In genomic region chr2:177839901-177840663, GRCm38 (mm10) we compare ENCODE assay signal across 8 mouse cellular contexts. TPM values are rescaled to one million over a fixed set of nuclear protein-coding genes. Genes with fewer than 3 reads are reported as not detected.
A peak's percentile ranks its signal among the peaks of the same experiment; 100 is the strongest.
DNase-seq lines count a peak whose midpoint lies in the region; ATAC-seq lines count a peak whose summit lies in the region.
"Not testable (repeated sequence)": the region's sequence is repeated elsewhere in the genome, so short reads cannot be mapped to it uniquely, and the experiment has no call there.

Gene Gm14325 (minus strand): TSS chr2:177840336.

- not testable (repeated sequence) for H3K36me3 ChIP-seq in embryonic facial prominence, embryonic 10.5 days (replicated peaks); intestine, embryonic 16.5 days (ENCODE audit: control insufficient read depth, insufficient read depth, low read length)

- WGBS in embryonic facial prominence, embryonic 10.5 days: 4% methylated on average over 20 of the region's 21 CpGs
- WGBS in intestine, embryonic 16.5 days: under 1% methylated on average over 16 of the region's 21 CpGs

- H3K9me3 ChIP-seq in embryonic facial prominence, embryonic 10.5 days; intestine, embryonic 16.5 days (ENCODE audit: control insufficient read depth, low read length): not testable (repeated sequence)

- not testable (repeated sequence) for H3K4me2 ChIP-seq in intestine, embryonic 16.5 days (ENCODE audit: low read depth, low read length)

- intact Hi-C loops in left cerebral cortex, postnatal 14 days (cut with DNase I): loop anchor here (10.0 kb wide), 1 partner anchor 595 kb away; no protein-coding TSS in a partner anchor

- H3K27me3 ChIP-seq in embryonic facial prominence, embryonic 10.5 days (replicated peaks; ENCODE audit: low read depth, poor library complexity, severe bottlenecking); intestine, embryonic 16.5 days (replicated peaks; ENCODE audit: control insufficient read depth, insufficient read depth, low read length): not testable (repeated sequence)

- ATAC-seq in granulocyte monocyte progenitor cell, adult 5-6 weeks (replicated peaks; ENCODE audit: poor library complexity, severe bottlenecking): peak; percentile 81
- not testable (repeated sequence) for ATAC-seq in intestine, embryonic 16.5 days
- ATAC-seq in megakaryocyte progenitor cell, adult 5-6 weeks (replicated peaks; ENCODE audit: poor library complexity): peak; percentile 75

- H3K4me1 ChIP-seq in embryonic facial prominence, embryonic 10.5 days; intestine, embryonic 16.5 days (ENCODE audit: control insufficient read depth, insufficient read depth, low read length): not testable (repeated sequence)

- DNase-seq in adrenal gland, adult 8-10 months: peak; percentile 81
- DNase-seq in embryonic facial prominence, embryonic 10.5 days (ENCODE audit: low spot score): peak; percentile 47
- DNase-seq in left cerebral cortex, postnatal 14 days (ENCODE audit: low spot score in 2 of 2): peak; percentile 74 to 81
- DNase-seq in right cerebral cortex, postnatal 14 days: peak; percentile 59
- DNase-seq in yolk sac, embryonic 10.5 days (ENCODE audit: low spot score): peak; percentile 48

- H3K27ac ChIP-seq in embryonic facial prominence, embryonic 10.5 days (replicated peaks); intestine, embryonic 16.5 days (ENCODE audit: low read length): not testable (repeated sequence)

- peak within 1 kb of the TSS; percentile 56 for H3K4me3 ChIP-seq in embryonic facial prominence, embryonic 10.5 days
- peak within 1 kb of the TSS; percentile 43 for H3K4me3 ChIP-seq in intestine, embryonic 16.5 days (ENCODE audit: low read length)

- peak within 1 kb of the TSS; percentile 40; the same call in 1 of the 2 replicates for H3K9ac ChIP-seq in intestine, embryonic 16.5 days (ENCODE audit: low read depth, low read length)

RNA-seq across cellular contexts. Expression of gene Gm14325, which starts in this region (rescaled TPM):
- total RNA-seq in adrenal gland, adult 8-10 months (2022): 100 to 1,000 TPM; 120 to 247 (median 180) TPM
- 35.1 and 40.2 TPM in 2 replicates for polyA plus RNA-seq in embryonic facial prominence, embryonic 10.5 days (2016; fragmentation: Nextera tagmentation; extraction: Ambion mirVana)
- total RNA-seq in granulocyte monocyte progenitor cell, adult 5-6 weeks (2014; fragmentation: Nextera tagmentation): 16.8 and 24.2 TPM in 2 replicates
- 11.3 and 17.0 TPM in 2 replicates for total RNA-seq in granulocyte monocyte progenitor cell, adult 5-6 weeks (2017)
- 27.8 and 29.2 TPM in 2 replicates for polyA plus RNA-seq in intestine, embryonic 16.5 days (2015; fragmentation: Nextera tagmentation; extraction: Ambion mirVana)
- total RNA-seq in left cerebral cortex, postnatal 14 days (2021): 100 to 1,000 TPM; 132 to 134 TPM
- total RNA-seq in megakaryocyte progenitor cell, adult 5-6 weeks (2015): 26.1 and 32.6 TPM in 2 replicates
- total RNA-seq in megakaryocyte progenitor cell, adult 5-6 weeks (2017): 7.6 and 48.9 TPM in 2 replicates
